Mouse (Mus musculus): ENCODE results near the gene Tmem179b.

GRCm38 (mm10) chr19:8773409-8773808, 858 bp downstream of the Tmem179b start:
- TF ChIP-seq CTCF (IDR thresholded peaks at IDR 0.05; ENCODE audit: control insufficient read depth, insufficient read depth, insufficient replicate concordance, low read depth, low read length) (no peak), POLR2A (IDR thresholded peaks at IDR 0.05; ENCODE audit: control insufficient read depth, low read depth, low read length) (no peak)

All from testis, adult 2 months (tissue).